Mouse (Mus musculus): ENCODE measurements around the gene Get4.

Gene Get4

GRCm38 (mm10) chr5:139316982-139317675, 65.0 kb downstream of the Get4 start:
- in situ Hi-C loops (cut with MboI, MseI), result loop anchor here (5.0 kb wide), 1 partner anchor 35 kb away; no protein-coding TSS in a partner anchor

- in situ Hi-C loops (cut with MboI, MseI), result loop anchor here (5.0 kb wide), 1 partner anchor 36 kb away; no protein-coding TSS in a partner anchor
These were observed 65.8 kb downstream of the Get4 start for GRCm38 (mm10) chr5:139317751-139318504.

Data from T-helper 1 cell (primary cell).